Mouse (Mus musculus) olfactory bulb, adult 2 months (tissue): ENCODE data around the gene Ifnk. TPM values are rescaled to one million over a fixed set of nuclear protein-coding genes. Genes with fewer than 3 reads are reported as not detected.

Source experiments
- H3K27ac ChIP-seq: fragments of 200-500 bp; 2 replicates; pipeline ENCODE4 v1.5.1; 2012; ENCODE audit warnings: low read depth, low read length; ENCODE audit not compliant: insufficient read depth
- H3K4me1 ChIP-seq: fragments of 200-500 bp; 2 replicates; pipeline ENCODE4 v1.6.1; 2012; ENCODE audit warnings: low read length; ENCODE audit not compliant: control insufficient read depth, insufficient read depth
- H3K4me3 ChIP-seq: fragments of 200-500 bp; 2 replicates; pipeline ENCODE4 v1.5.1; 2012; ENCODE audit warnings: mild to moderate bottlenecking, low read depth, low read length, moderate library complexity; ENCODE audit not compliant: insufficient read depth
- CTCF ChIP-seq: fragments of 200-500 bp; IDR thresholded peaks from 2 replicates; pipeline ENCODE4 v1.5.1; 2012; ENCODE audit warnings: low read depth, mild to moderate bottlenecking, low read length, moderate library complexity; ENCODE audit not compliant: insufficient read depth
- POLR2A ChIP-seq: fragments of 200-500 bp; IDR thresholded peaks from 2 replicates; pipeline ENCODE4 v1.6.1; 2012; ENCODE audit warnings: mild to moderate bottlenecking, low read depth, low read length, moderate library complexity; ENCODE audit not compliant: insufficient read depth
- WGBS: fragments of 180-500 bp; shearing (Covaris S2); methylation state at CpG from one replicate; pipeline ENCODE4 v1.1.7; 2018; 5-methylcytosine and 5-hydroxymethylcytosine counted together
- polyA plus RNA-seq: library from polyadenylated mRNA; stranded (reverse); fragments of >200 nt; gene quantifications from 2 replicates; pipeline ENCODE4 v1.2.4, GENCODE M21; 2012; ENCODE audit warnings: low replicate concordance; ENCODE audit not compliant: missing spikeins, insufficient read depth, insufficient read length

Gene Ifnk
- polyA plus RNA-seq, 1 experiment = not detected

GRCm38 (mm10) chr4:35121060-35121459 lies 30.8 kb upstream of the Ifnk start:
- H3K4me1 ChIP-seq = peaks cover 17% of the 10 kb centered on the region
- H3K27ac ChIP-seq = peak overlapping the region; percentile 67; the same call in 1 of the 2 replicates
- no peak for TF ChIP-seq POLR2A
- no peak for TF ChIP-seq CTCF

GRCm38 (mm10) chr4:35123087-35123486 lies 28.8 kb upstream of the Ifnk start:
- Histone ChIP-seq H3K27ac (no peak overlapping the region), H3K4me1 (peaks cover 19% of the 10 kb centered on the region), H3K4me3 (no peak overlapping the region)
- no peak for TF ChIP-seq CTCF
- TF ChIP-seq POLR2A = no peak
- 89% methylated on average over 5 of the region's 5 CpGs for WGBS

More at GRCm38 (mm10) chr4:35121060-35121459, 30.8 kb upstream of the Ifnk start:
- H3K4me3 ChIP-seq = peak overlapping the region; percentile 9; the same call in 1 of the 2 replicates
- WGBS = 15% methylated on average over 12 of the region's 12 CpGs

- Histone ChIP-seq H3K27ac (no peak overlapping the region), H3K4me1 (peaks cover 19% of the 10 kb centered on the region), H3K4me3 (no peak overlapping the region)
- WGBS = 76% methylated on average over 11 of the region's 11 CpGs
- TF ChIP-seq POLR2A (no peak), CTCF (no peak)
These were observed 27.8 kb upstream of the Ifnk start for GRCm38 (mm10) chr4:35124027-35124426.

GRCm38 (mm10) chr4:35125299-35125777 lies 26.5 kb upstream of the Ifnk start:
- WGBS = 41% methylated on average over 6 of the region's 6 CpGs
- Histone ChIP-seq H3K27ac (no peak overlapping the region), H3K4me3 (no peak overlapping the region), H3K4me1 (peaks cover 19% of the 10 kb centered on the region)
- no peak for TF ChIP-seq CTCF
- no peak for TF ChIP-seq POLR2A

GRCm38 (mm10) chr4:35126776-35127175 lies 25.1 kb upstream of the Ifnk start:
- H3K27ac ChIP-seq = no peak overlapping the region

GRCm38 (mm10) chr4:35127759-35128158 lies 24.1 kb upstream of the Ifnk start:
- TF ChIP-seq CTCF = no peak
- no peak for TF ChIP-seq POLR2A
- Histone ChIP-seq H3K4me1 (peaks cover 6% of the 10 kb centered on the region; the same call in 1 of the 2 replicates), H3K27ac (no peak overlapping the region), H3K4me3 (no peak overlapping the region)
- 65% methylated on average over 6 of the region's 6 CpGs for WGBS

More at GRCm38 (mm10) chr4:35126776-35127175, 25.1 kb upstream of the Ifnk start:
- Histone ChIP-seq H3K4me1 (peaks cover 14% of the 10 kb centered on the region), H3K4me3 (no peak overlapping the region)
- TF ChIP-seq CTCF (no peak), POLR2A (no peak)
- 79% methylated on average over 9 of the region's 9 CpGs for WGBS

- peaks cover 2% of the 10 kb centered on the region; the same call in 1 of the 2 replicates for H3K4me1 ChIP-seq
- no peak overlapping the region for H3K27ac ChIP-seq
- WGBS = 71% methylated on average over 6 of the region's 6 CpGs
- no peak overlapping the region for H3K4me3 ChIP-seq
- TF ChIP-seq CTCF = no peak
- no peak for TF ChIP-seq POLR2A
These were observed 21.4 kb upstream of the Ifnk start for GRCm38 (mm10) chr4:35130411-35130948.

- TF ChIP-seq CTCF (no peak), POLR2A (no peak)
- 95% methylated on average over 4 of the region's 4 CpGs for WGBS
- Histone ChIP-seq H3K27ac (no peak overlapping the region), H3K4me1 (peaks cover 2% of the 10 kb centered on the region; the same call in 1 of the 2 replicates), H3K4me3 (no peak overlapping the region)
These were observed 20.3 kb upstream of the Ifnk start for GRCm38 (mm10) chr4:35131592-35131991.

GRCm38 (mm10) chr4:35133411-35133810 lies 18.4 kb upstream of the Ifnk start:
- Histone ChIP-seq H3K4me1 (peaks cover 4% of the 10 kb centered on the region), H3K27ac (no peak overlapping the region), H3K4me3 (no peak overlapping the region)
- TF ChIP-seq CTCF = no peak
- no peak for TF ChIP-seq POLR2A
- WGBS = 90% methylated on average over 4 of the region's 4 CpGs
